Mouse (Mus musculus) 3134 (cell line): Measurements from ENCODE around the gene Amfr.

Experiments
- DNase-seq: peaks from one replicate; pipeline ENCODE4 v3.0.0-alpha.2; 2011; ENCODE audit warnings: low spot score; ENCODE audit not compliant: insufficient read length; ENCODE audit errors: extremely low read depth

Amfr gene

GRCm38 (mm10) chr8:93983827-93984226, 28.8 kb downstream of the Amfr start:
- DNase-seq, result no peak

GRCm38 (mm10) chr8:93981679-93982215, 30.9 kb downstream of the Amfr start:
- no peak for DNase-seq

DNA sequence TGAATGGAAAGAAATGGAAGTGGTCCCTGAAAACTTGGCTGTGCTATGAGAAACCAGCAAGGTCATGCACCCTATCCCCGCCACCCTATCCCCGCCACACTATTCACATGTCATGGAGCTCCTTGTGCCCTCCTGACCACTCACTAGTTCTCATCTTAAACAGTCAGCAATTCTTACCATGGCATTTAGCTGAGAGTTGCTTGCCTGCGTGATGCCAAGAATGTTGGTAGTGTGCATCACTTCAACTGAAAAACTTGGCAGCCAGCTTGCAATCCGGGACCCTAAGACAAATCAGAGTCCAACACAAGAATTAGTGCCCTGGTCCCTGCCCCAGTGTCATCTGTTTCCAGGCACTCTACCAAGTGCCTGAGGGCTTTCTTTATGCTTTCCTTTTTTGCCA, 32.5 kb downstream of the Amfr start:
- DNase-seq, result no peak

- DNase-seq, result no peak
Observed at GRCm38 (mm10) chr8:93976446-93977211, 36.0 kb downstream of the Amfr start.

- DNase-seq, result no peak
Observed at GRCm38 (mm10) chr8:93975358-93975757, 37.3 kb downstream of the Amfr start.

DNA sequence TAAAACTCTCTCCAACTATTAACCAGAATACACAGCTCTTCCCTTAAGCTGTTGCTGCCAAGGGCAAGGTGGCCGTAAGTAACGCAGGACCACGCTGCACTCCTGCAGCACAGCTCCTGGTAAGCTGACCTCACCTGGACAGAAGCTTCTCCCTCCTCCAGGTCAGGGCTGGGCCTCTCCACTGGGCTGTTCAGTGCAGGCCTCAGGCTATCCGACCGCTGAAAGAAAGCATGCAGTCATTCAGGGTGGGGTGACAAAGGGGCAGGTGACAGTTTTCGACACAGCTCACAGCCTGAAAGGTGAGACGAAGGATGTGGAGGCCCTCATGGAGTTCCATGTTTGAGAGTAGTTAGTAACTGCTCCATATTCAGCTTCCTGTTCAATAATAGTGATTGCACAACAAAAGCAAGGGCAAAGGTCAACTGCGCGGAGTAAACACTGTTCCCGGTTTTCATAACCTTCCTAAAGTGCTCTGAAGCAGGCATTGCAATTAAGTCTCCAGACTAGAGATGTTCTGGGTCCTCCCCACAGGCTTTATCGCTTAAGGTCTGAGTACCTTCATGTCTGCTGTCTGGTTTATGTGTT, 37.9 kb downstream of the Amfr start:
- no peak for DNase-seq

GRCm38 (mm10) chr8:93973831-93974375, 38.7 kb downstream of the Amfr start:
- no peak for DNase-seq

DNA sequence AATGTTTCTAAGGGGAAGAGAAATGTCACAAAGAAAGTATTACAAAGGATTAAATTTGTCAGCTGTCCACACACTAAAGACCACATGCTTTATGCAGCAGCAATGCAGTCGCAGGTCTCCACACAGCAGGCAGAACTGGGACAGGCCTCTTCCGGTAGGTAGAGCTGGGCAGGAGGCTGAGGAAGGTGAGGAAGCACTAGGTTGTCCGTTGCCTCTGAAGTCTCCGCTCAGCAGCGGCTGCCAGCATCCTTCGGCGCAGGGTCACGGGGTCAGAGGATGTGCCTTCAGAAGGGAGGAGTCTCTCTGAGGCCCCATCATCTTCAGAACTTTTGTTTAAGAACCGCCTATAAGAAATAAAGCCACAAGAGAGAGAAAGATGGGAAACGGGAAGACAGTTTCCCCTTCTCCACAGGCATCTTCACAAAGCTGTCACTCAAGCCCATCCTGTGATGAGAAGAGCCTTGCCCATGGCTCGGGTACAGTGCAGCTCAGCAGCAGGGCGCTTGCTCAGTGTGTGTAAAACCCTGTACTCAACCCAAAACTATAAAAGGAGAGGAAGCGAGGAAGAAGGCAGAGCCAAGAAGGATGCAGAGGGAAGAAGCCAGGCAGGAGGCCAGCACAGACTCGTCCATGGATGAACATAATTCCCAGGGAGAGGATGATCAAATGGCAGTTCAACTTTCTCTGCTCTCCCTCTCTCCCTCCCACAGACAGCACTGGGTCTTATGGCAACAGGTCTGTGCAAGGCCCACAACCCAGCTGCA, 39.5 kb downstream of the Amfr start:
- DNase-seq, result no peak

DNA sequence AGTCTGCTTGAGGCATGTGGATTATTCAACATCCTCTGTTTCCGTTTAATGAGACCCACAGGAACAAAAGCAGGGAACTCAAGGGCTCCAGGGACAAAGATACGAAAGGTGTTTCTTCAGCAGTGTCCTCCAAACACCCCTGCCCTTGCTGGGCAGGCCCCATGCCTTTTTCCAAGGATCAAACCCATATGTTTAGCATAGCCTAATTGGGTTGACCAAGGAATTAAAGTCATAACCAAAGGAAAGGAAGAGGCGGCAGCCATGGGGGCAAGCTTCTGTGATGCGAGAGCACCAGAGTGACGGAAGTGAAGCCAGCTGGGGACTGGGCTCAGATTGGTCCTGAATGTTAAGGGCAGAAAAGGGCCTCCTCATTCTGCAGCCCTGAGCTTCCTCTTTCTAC, 40.4 kb downstream of the Amfr start:
- DNase-seq, result no peak

DNA sequence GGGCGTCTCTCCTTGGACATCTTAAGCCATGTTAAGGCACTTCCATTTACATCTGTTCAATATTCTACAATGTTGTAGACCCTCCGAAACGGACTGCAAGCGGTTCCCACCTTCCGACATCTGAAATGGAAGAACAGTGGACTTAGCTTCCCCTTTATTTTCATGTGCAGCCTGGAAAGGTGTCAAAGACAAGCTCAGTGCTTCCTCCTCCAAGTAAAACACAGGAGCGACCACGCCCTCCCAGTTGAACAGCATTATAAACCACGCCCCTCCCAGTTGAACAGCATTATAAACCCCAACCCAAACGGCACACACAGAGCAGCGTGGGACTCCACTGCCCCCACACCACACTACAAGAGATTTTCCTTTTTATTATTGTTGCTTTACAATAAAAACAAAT, 41.2 kb downstream of the Amfr start:
- no peak for DNase-seq

DNA sequence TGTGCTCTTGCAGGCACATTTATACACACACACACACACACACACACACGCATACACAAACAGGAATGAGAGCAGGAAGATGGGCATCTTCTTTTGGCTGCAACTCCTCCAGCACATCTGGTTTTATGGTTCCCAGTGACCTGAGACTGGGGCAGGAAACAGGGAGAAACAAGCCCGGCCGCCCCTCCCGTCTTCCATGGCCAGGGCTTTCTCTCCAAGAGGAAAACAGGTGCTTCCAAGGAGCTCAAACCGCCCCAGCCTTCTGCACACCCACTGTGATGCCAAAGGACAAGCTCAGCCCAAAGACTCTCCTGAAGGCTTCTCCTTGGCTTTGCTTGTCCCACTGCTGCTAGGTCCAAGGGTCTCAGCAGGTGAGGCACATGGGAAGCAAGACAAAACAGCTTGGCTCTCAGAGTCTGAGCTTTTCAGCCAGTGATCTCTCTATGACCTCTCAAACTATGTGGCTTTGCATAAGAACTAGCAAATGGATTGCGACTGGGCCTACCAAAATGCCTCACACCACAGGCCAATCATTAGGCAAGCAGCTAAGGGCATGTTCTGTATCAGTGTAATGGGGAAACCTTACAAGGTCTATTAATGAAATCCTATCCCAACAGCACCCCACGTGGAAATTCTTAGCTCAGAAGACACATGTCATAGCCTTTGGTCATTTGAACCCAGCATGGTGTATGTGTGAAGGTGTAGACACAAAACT, 42.9 kb downstream of the Amfr start:
- no peak for DNase-seq

GRCm38 (mm10) chr8:93968293-93968692, 44.3 kb downstream of the Amfr start:
- no peak for DNase-seq

DNA sequence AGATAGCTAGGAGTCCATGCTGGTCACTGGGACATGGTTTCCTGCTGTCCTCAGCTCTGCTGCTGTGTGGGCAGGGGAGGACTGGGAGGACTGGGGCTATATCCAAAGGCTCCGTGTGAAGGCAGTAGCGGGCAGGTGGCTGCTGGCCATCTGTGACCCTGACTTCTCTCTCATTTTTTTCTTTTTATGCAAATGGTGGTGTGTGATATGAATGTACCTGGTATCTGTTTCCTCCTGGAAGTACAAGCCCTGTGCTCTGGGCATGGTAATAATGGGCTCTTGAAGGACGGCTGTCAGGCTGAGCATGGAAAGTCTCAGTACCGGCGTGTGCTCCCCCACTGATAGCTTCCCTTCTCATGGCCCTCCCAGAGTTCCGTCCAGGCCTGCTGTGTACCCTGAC, 51.7 kb downstream of the Amfr start:
- DNase-seq, result no peak

DNA sequence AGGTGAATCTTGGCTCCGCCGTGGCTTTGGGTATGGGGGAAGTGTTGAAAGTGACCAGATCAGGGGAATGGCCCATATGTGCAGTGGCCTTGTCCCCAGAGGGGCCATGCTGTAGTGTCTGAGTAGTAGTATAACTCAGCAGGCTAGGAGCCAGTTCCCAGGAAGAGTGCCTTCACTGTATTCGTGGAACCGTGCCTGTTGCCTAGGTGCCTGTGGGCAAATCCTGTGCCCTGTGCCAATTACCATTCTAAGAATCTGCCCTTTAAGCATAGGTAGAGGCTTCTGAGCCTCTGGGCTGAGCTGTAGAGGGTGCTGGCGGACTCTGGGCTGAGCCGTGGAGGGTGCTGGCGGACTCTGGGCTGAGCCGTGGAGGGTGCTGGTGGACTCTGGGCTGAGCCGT, 54.2 kb downstream of the Amfr start:
- DNase-seq, result no peak

GRCm38 (mm10) chr8:93952511-93952910, 60.1 kb downstream of the Amfr start:
- no peak for DNase-seq

DNA sequence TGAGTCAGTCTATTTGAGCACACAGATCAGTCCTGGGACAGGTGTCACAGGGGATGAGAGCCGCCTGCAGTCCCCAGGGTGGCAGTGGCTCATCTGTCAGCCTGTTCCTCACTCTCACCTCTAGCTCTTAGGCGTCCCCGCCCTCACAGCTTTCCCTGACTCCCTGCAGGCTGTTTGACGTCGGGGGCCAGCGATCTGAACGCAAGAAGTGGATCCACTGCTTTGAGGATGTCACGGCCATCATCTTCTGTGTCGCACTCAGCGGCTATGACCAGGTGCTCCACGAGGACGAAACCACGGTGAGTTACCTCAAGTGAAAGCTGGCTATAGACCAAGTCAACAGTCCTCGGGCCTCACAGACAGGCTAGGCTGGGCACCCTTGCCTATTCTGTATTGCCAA, 62.5 kb downstream of the Amfr start:
- no peak for DNase-seq

GRCm38 (mm10) chr8:93946397-93946796, 66.2 kb downstream of the Amfr start:
- DNase-seq, result peak; percentile 37

GRCm38 (mm10) chr8:93945781-93946180, 66.9 kb downstream of the Amfr start:
- DNase-seq, result no peak

- DNase-seq, result no peak
Observed at GRCm38 (mm10) chr8:93941636-93942054, 71.0 kb downstream of the Amfr start.

DNA sequence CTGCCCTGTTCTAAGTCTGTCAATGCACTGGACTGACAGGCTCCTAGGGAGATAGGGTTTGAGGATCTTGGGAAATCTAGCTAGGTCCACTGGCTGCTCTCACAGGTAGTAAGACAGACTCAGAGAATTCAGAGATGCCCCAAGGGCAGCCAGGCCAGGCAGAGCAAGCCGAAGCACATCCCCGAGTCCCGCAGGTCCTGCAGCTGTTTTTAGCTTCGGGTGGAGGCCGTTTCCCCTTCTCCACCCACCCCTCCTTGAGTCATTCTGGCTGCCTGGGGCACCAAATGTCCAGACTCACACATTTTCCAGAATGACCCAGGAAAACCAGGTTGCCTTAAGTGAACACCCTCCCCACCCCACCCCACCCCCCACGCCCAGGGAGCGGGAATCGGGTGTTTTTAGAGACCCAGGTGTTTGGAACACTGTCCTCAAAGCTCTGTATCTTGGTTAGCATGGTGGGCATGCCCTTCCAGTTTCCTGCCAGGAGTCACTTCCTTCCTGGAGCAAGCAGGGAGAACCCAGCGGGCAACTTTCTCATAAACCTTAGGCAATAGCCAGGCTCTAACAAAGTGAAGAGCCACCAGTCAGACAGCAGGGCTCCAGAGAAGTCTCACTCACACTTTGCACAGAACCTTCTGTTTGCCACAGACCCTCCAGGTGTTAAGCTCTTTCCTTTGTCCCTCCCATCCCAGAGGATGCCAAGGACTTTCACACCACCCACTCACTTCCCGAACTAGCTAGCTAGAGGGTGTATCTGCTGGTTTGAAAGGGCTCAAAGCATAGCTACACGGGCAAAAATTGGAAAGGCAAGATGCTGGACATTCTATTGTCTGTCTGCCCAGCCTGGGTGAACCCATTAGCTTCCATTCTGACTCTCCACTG, 71.9 kb downstream of the Amfr start:
- DNase-seq, result no peak
